Mouse (Mus musculus): Measurements from ENCODE around the gene Wwtr1.

- TF ChIP-seq CTCF (IDR thresholded peaks at IDR 0.05; ENCODE audit: control insufficient read depth, insufficient read depth, low read length) = no peak
- no peak for TF ChIP-seq POLR2A (IDR thresholded peaks at IDR 0.05; ENCODE audit: borderline replicate concordance, control insufficient read depth, low read depth, low read length)
These were observed 79.3 kb downstream of the Wwtr1 start for GRCm38 (mm10) chr3:57496428-57496827.
